Mouse (Mus musculus): ENCODE data around the gene Lman1l. TPM values are rescaled to one million over a fixed set of nuclear protein-coding genes. Genes with fewer than 3 reads are reported as not detected.
A peak's percentile ranks its signal among the peaks of the same experiment; 100 is the strongest.

Lman1l gene
- polyA plus RNA-seq, 1 experiment, result not detected

DNA sequence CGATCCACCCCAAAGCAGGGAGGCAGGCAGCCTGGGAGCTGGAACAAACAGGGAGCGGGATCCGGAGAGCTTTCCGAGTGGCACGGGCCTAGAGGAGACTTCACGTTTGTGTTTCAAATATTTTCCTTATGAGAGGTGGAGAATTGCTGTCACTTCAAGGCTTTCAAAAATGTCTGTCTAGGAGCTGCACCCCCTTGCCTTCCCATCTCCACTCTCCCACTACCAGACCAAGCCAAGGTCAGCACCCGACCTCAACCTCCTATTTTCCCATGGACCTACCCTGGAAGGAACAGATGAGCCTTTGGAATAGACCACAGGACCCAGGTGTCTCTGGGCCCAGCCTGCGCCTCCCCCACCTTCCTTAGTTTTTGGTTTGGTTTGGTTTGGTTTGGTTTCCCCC, 23.3 kb downstream of the Lman1l start:
- no peak overlapping the region for H3K27ac ChIP-seq (ENCODE audit: insufficient read depth, low read length)
- TF ChIP-seq CTCF (IDR thresholded peaks at IDR 0.05; ENCODE audit: borderline replicate concordance, insufficient read depth, low read length) (no peak), POLR2A (IDR thresholded peaks at IDR 0.05; ENCODE audit: low read depth, low read length) (no peak)
- H3K4me3 ChIP-seq (ENCODE audit: insufficient read depth, low read length), result no peak overlapping the region
- peaks cover 11% of the 10 kb centered on the region for H3K4me1 ChIP-seq (ENCODE audit: control insufficient read depth, insufficient read depth, low read length)

DNA sequence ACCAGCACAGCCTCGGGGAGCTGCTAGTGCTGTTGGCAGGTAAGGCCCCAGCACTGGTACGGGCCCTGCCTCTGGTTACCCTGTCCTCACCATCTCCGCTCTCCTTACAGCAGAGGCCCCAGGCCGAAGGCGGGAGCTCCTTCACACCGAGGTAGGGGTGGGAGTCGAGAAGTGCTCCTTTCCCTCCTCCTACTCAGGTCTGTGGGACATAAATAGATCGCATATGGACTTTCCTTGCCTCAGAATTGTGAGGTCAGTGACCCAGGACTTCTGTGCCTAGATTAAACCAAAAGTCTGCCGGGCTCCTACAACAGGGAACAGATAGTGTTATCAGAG, 26.4 kb downstream of the Lman1l start:
- Histone ChIP-seq H3K27ac (ENCODE audit: insufficient read depth, low read length) (no peak overlapping the region), H3K4me1 (ENCODE audit: control insufficient read depth, insufficient read depth, low read length) (no peaks in the 10 kb centered on the region), H3K4me3 (ENCODE audit: insufficient read depth, low read length) (no peak overlapping the region)
- TF ChIP-seq CTCF (IDR thresholded peaks at IDR 0.05; ENCODE audit: borderline replicate concordance, insufficient read depth, low read length) (no peak), POLR2A (IDR thresholded peaks at IDR 0.05; ENCODE audit: low read depth, low read length) (no peak)

DNA sequence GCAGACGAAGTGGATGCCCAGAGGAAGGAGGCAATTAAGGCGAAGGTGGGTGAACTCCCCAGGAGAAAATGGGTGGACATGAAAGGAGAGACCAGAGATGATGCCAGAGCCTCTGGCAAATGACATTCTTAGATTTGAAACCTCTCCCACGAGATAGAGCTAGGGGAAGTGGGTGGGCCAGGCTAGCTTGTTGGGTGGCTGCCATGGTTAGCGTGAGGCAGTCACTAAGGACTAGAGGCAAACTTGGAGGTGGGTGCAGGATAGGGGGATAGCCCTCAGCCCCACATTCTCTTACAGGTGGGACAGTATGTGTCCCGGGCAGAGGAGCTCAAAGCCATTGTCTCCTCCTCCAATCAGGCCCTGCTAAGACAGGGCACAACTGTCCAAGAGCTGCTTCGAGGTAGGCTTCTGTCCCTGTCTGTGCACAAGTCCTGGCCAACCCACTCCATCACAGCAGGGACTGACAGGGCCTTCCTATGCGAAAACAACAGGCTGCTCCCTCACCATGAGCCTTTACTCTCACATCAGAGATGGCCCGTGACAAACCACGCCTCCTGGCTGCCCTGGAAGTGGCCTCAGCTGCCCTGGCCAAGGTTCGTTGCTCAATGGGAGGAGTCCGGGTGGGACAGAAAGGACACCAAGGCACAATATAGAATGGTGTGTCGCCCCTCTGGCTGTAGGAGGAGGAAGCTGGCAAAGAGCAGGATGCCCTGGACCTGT, 27.0 kb downstream of the Lman1l start:
- no peak overlapping the region for H3K4me3 ChIP-seq (ENCODE audit: insufficient read depth, low read length)
- H3K27ac ChIP-seq (ENCODE audit: insufficient read depth, low read length), result no peak overlapping the region

DNA sequence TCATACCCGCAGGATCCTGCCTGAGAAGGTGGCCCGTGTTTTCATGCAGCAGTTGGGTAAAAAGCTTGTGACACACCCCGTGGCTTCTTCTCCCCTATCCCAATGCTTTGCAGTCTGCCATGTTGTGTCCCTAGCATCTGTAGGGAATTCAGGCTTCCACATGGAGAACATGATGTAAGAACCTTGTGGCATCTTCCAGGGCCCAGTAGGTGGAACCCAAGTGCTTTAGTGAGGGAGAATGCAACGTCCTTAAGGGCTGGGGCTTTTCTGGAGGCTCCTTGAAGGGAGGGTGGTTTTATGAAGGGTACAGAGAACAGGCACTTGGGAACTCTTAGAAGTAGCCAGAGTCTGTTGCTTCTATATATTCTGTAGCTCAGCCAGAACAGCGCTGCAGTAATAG, 29.8 kb downstream of the Lman1l start:
- Histone ChIP-seq H3K4me1 (ENCODE audit: control insufficient read depth, insufficient read depth, low read length) (no peaks in the 10 kb centered on the region), H3K27ac (ENCODE audit: insufficient read depth, low read length) (no peak overlapping the region), H3K4me3 (ENCODE audit: insufficient read depth, low read length) (peak overlapping the region; percentile 52; the same call in 1 of the 2 replicates)
- no peak for TF ChIP-seq CTCF (IDR thresholded peaks at IDR 0.05; ENCODE audit: borderline replicate concordance, insufficient read depth, low read length)
- peak; percentile 29; the same call in 1 of the 2 replicates for TF ChIP-seq POLR2A (IDR thresholded peaks at IDR 0.05; ENCODE audit: low read depth, low read length)

More for the DNA sequence above, 27.0 kb downstream of the Lman1l start:
- TF ChIP-seq CTCF (IDR thresholded peaks at IDR 0.05; ENCODE audit: borderline replicate concordance, insufficient read depth, low read length) (no peak), POLR2A (IDR thresholded peaks at IDR 0.05; ENCODE audit: low read depth, low read length) (no peak)
- H3K4me1 ChIP-seq (ENCODE audit: control insufficient read depth, insufficient read depth, low read length), result no peaks in the 10 kb centered on the region

DNA sequence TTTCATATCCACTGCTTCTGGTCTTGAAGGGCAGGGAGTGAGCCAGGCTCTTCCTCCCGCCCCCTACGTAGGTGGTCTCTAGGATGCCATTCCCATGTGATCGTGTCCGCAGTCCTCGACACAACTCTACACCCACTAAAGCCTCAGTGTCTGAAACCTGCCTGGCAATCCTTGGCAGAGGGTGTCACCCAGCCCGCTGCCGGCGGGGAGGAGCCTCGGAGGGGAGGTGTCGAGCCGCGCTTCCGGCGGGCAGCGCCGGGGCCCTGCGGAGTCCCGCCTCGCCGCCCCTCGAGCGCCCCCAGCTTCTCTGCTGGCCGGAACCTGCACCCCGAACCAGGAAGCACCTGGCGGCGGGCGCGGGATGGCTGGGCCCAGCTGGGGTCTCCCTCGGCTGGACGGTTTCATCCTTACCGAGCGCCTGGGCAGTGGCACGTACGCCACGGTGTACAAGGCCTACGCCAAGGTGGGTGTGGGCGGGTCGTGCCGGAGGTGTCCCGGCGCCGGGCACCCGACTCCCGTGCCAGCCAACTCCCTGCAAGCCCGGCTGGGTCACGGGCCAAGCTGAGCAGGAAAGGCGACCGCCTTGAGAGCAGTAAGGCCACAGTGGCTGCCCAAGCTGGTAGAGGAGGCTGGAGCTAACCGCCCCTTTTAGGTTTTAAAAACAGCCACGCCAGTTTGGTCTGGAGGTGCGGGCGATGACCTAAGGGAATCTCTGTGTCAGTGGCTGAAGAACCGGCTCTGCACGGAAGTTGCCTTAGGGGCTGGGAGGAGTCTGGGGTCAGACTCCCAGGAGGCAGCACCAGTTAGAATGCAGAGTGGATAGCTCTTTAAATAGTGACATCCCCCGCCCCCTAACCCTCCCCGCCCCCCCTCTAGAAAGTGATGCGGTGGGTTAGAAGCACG, 31.1 kb downstream of the Lman1l start, which contains the start of gene Ulk3:
Gene Ulk3 (plus strand): TSS at position 229 of the 903 bp plus-strand sequence.
- no peak for TF ChIP-seq CTCF (IDR thresholded peaks at IDR 0.05; ENCODE audit: borderline replicate concordance, insufficient read depth, low read length)
- TF ChIP-seq POLR2A (IDR thresholded peaks at IDR 0.05; ENCODE audit: low read depth, low read length), result peak; percentile 64
- H3K27ac ChIP-seq (ENCODE audit: insufficient read depth, low read length), result peak within 1 kb of the TSS; percentile 65
- H3K4me3 ChIP-seq (ENCODE audit: insufficient read depth, low read length), result peak within 1 kb of the TSS; percentile 52
- no peaks in the 10 kb centered on the region for H3K4me1 ChIP-seq (ENCODE audit: control insufficient read depth, insufficient read depth, low read length)

DNA sequence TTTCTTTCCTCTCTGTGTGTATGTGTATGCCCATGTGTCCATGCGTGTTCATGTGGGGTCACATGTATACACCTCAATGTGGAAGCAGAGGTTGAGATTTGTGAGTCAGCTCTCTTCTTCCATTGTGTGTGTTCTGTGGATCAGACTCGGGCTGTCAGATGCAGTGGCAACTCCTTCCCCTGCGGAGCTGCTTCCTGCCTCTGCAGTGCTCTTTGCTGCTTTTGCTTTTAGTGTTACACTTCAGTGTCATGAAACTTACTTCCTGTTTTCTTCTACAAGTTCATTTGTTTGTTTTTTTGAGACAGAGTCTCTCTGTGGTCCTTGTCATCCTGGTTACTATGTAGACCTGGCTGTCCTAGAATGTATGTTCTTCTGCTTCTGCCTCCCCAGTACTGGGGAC, 35.6 kb downstream of the Lman1l start:
- H3K27ac ChIP-seq (ENCODE audit: insufficient read depth, low read length), result no peak overlapping the region
- no peak overlapping the region for H3K4me3 ChIP-seq (ENCODE audit: insufficient read depth, low read length)
- no peak for TF ChIP-seq POLR2A (IDR thresholded peaks at IDR 0.05; ENCODE audit: low read depth, low read length)
- no peak for TF ChIP-seq CTCF (IDR thresholded peaks at IDR 0.05; ENCODE audit: borderline replicate concordance, insufficient read depth, low read length)
- no peaks in the 10 kb centered on the region for H3K4me1 ChIP-seq (ENCODE audit: control insufficient read depth, insufficient read depth, low read length)

DNA sequence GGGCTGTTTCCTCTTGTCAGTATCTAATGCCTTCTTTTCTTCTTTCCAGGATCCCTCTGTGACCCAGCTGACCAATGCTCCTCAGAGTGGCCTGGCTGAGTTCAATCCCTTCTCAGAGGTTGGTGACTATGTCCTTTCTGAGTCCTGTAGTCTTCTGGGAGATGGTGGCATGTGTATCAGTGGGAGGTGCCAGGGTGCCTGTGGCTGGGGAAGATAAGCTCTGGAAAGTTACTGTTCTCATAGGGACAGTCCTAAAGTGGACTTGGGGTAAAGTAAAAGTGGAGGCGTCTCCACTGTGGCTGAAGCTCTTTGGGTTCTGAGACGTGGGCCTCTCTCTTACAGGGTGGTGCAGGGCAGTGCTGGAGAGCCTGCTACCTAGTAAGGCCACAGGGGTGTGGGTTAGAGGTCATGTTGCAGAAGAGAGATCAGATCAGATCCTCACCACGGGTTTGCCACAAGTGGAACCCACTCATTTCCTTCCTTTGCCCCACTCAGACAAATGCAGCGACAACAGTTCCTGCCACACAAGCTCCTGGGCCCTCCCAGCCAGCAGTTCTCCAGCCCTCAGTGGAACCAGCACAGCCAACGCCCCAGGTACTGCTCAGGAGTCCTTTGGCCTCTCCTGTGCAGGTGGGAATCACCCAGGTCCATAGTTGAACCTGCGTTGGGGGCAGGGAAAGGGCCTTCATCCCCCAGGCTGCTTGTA, 43.3 kb downstream of the Lman1l start:
- Histone ChIP-seq H3K4me3 (ENCODE audit: insufficient read depth, low read length) (no peak overlapping the region), H3K4me1 (ENCODE audit: control insufficient read depth, insufficient read depth, low read length) (no peaks in the 10 kb centered on the region), H3K27ac (ENCODE audit: insufficient read depth, low read length) (no peak overlapping the region)
- no peak for TF ChIP-seq CTCF (IDR thresholded peaks at IDR 0.05; ENCODE audit: borderline replicate concordance, insufficient read depth, low read length)
- TF ChIP-seq POLR2A (IDR thresholded peaks at IDR 0.05; ENCODE audit: low read depth, low read length), result no peak

DNA sequence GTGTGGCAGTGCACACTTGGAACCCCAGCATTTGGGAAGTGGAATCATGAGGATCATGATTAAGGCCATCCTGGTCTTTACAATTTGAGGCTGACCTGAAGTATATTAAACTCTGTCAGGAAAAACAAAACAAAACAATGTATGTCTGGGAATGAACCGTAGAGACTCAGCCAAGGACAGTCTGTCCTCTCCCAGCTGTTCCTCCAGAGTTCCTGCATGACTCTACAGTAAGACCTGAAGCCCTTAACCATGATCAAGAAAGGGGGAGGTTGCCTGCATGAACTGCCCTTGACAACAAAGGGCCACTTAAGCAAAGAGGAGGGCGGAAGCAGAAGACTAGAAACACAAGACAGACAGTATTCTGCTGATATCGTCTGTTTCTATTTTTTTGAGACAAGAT, 45.0 kb downstream of the Lman1l start:
- no peaks in the 10 kb centered on the region for H3K4me1 ChIP-seq (ENCODE audit: control insufficient read depth, insufficient read depth, low read length)
- H3K27ac ChIP-seq (ENCODE audit: insufficient read depth, low read length), result no peak overlapping the region
- TF ChIP-seq CTCF (IDR thresholded peaks at IDR 0.05; ENCODE audit: borderline replicate concordance, insufficient read depth, low read length), result no peak
- TF ChIP-seq POLR2A (IDR thresholded peaks at IDR 0.05; ENCODE audit: low read depth, low read length), result no peak
- H3K4me3 ChIP-seq (ENCODE audit: insufficient read depth, low read length), result no peak overlapping the region

DNA sequence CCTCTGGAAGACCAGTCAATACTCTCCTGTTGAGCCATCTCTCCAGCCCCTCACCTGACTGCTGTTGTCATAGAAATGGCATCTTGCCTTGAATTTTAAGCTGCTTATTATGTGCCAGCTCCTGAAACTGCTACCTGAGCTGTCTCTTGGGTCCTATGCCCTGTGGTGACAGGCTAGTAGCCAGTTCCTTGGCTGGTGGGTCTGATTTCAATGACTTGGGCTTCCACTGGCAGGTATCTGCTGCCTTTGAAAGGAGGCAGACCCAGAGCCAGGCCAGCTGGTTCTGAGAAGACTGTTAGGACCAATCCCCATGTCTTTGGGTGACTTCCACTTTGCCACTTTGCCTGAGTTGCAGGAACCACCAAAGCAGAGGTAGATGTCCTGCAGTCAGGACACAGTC, 46.2 kb downstream of the Lman1l start:
- Histone ChIP-seq H3K4me1 (ENCODE audit: control insufficient read depth, insufficient read depth, low read length) (no peaks in the 10 kb centered on the region), H3K27ac (ENCODE audit: insufficient read depth, low read length) (no peak overlapping the region), H3K4me3 (ENCODE audit: insufficient read depth, low read length) (no peak overlapping the region)
- TF ChIP-seq POLR2A (IDR thresholded peaks at IDR 0.05; ENCODE audit: low read depth, low read length) (no peak), CTCF (IDR thresholded peaks at IDR 0.05; ENCODE audit: borderline replicate concordance, insufficient read depth, low read length) (no peak)
